1 mouse cellular context compared by ENCODE assay signal in the genomic region with DNA sequence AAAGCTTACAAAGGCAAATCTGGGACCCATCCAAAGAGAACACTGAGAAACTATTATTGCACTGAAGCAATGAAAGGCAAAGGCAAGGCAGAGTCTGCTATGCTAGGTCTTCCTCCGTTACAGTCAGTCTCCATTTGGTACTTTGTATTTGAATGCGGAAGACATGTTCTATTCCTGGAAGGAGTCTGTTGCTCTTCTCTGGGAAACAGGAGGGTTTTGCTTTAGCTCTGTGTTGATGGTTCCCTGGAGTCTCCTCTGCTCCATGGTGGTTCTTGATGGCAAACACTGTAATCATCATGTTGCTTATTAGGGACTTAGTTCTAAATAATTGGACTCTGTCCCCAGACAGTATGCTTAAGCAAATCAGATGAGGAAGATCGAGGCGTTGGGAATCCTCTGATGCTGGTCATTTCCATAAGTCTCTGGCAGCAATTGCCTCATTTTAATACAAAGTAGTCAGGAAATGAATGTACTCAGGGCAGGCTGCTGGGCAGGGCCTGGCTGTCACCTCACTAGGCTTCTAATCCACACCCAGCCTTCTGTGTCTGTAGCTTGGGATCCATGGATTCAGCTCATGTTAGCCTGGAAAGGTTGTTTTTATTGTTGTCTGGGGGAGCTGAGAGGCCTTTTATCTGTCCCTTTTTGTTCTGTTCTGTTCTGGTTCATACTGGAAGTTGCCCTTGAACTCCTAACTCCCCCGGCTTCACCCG.
TF ChIP-seq lines count a peak whose summit lies in the region.

No protein-coding gene starts in this region.

TF ChIP-seq in ES-E14, 5 proteins besides CTCF, POLR2A, EP300 and RAD21:
- TF ChIP-seq ZC3H11A (IDR thresholded peaks at IDR 0.05; ENCODE audit: borderline replicate concordance, low read depth, low read length) (no peak), HCFC1 (IDR thresholded peaks at IDR 0.05; ENCODE audit: borderline replicate concordance, insufficient read depth, low read length) (no peak), CHD2 (IDR thresholded peaks at IDR 0.05; ENCODE audit: low read depth, low read length) (no peak), ZNF384 (IDR thresholded peaks at IDR 0.05; ENCODE audit: low read depth, low read length) (no peak), MAFK (IDR thresholded peaks at IDR 0.05; ENCODE audit: insufficient read depth, low read depth, low read length) (no peak)
TF ChIP-seq in ES-E14: peak in this region for 0.
